Mouse (Mus musculus) stomach, embryonic 15.5 days (tissue): ENCODE data around the gene Ffar4. TPM values are rescaled to one million over a fixed set of nuclear protein-coding genes. Genes with fewer than 3 reads are reported as not detected.

ENCODE experiments used
- ATAC-seq: fragments of 200-750 bp; cut with Nextera tagmentation; 2 replicates; pipeline ENCODE4 v1.8.0; 2017; ENCODE audit warnings: low read depth, moderate number of reproducible peaks, moderate TSS enrichment; ENCODE audit not compliant: insufficient read depth, low FRiP score
- H3K27ac ChIP-seq: fragments of 300-500 bp; sonication (generic); 2 replicates; pipeline ENCODE4 v1.5.1; 2015; ENCODE audit warnings: mild to moderate bottlenecking, inconsistent platforms
- H3K27me3 ChIP-seq: fragments of 300-500 bp; sonication (generic); replicated peaks from 2 replicates; pipeline ENCODE4 v1.6.1; 2015; ENCODE audit warnings: inconsistent platforms
- H3K36me3 ChIP-seq: fragments of 300-500 bp; sonication (generic); 2 replicates; pipeline ENCODE4 v1.6.1; 2015; ENCODE audit warnings: inconsistent platforms
- H3K4me1 ChIP-seq: fragments of 300-500 bp; sonication (generic); 2 replicates; pipeline ENCODE4 v1.6.1; 2015; ENCODE audit warnings: inconsistent platforms
- H3K4me2 ChIP-seq: fragments of 300-500 bp; sonication (generic); 2 replicates; pipeline ENCODE4 v1.6.1; 2015; ENCODE audit warnings: mild to moderate bottlenecking, inconsistent platforms
- H3K4me3 ChIP-seq: fragments of 300-500 bp; sonication (generic); replicated peaks from 2 replicates; pipeline ENCODE4 v1.5.1; 2015; ENCODE audit warnings: inconsistent platforms
- H3K9ac ChIP-seq: fragments of 300-500 bp; sonication (generic); 2 replicates; pipeline ENCODE4 v1.6.1; 2015; ENCODE audit warnings: inconsistent platforms
- H3K9me3 ChIP-seq: fragments of 300-500 bp; sonication (generic); 2 replicates; pipeline ENCODE4 v1.6.1; 2016; ENCODE audit warnings: inconsistent platforms
- WGBS: fragments of 180-500 bp; shearing (Covaris S2); methylation state at CpG from one replicate; pipeline ENCODE4 v1.1.7; 2015; 5-methylcytosine and 5-hydroxymethylcytosine counted together
- polyA plus RNA-seq: library from polyadenylated mRNA; unstranded; fragments of >200 nt; fragmentation: Nextera tagmentation; extraction: Ambion mirVana; gene quantifications from 2 replicates; pipeline ENCODE4 v1.2.1, GENCODE M21; 2015

Gene Ffar4
- polyA plus RNA-seq, 1 experiment from 2014 or later: 7.0 TPM

- Histone ChIP-seq H3K27ac (no peak overlapping the region), H3K4me3 (no peak overlapping the region), H3K27me3 (no peaks in the 10 kb centered on the region), H3K4me2 (no peak overlapping the region), H3K4me1 (no peaks in the 10 kb centered on the region), H3K9me3 (no peaks in the 10 kb centered on the region), H3K9ac (no peak overlapping the region), H3K36me3 (peaks cover 20% of the 10 kb centered on the region)
- WGBS: 80% methylated on average over 11 of the region's 11 CpGs
- no peak for ATAC-seq
These were observed 21.8 kb upstream of the Ffar4 start for GRCm38 (mm10) chr19:38075051-38075450.

GRCm38 (mm10) chr19:38076251-38076650 is 20.6 kb upstream of the Ffar4 start:
- no peak overlapping the region for H3K4me3 ChIP-seq
- WGBS: 59% methylated on average over 2 of the region's 2 CpGs
- H3K9me3 ChIP-seq: no peaks in the 10 kb centered on the region
- H3K4me2 ChIP-seq: no peak overlapping the region
- no peaks in the 10 kb centered on the region for H3K27me3 ChIP-seq
- no peaks in the 10 kb centered on the region for H3K4me1 ChIP-seq
- H3K9ac ChIP-seq: no peak overlapping the region
- peaks cover 16% of the 10 kb centered on the region for H3K36me3 ChIP-seq
- H3K27ac ChIP-seq: no peak overlapping the region
- no peak for ATAC-seq

GRCm38 (mm10) chr19:38077851-38078540 is 18.9 kb upstream of the Ffar4 start:
- Histone ChIP-seq H3K4me1 (0 out of 2 replicates have a peak, but pooled peaks cover under 1% of the 10 kb centered on the region), H3K36me3 (peaks cover 6% of the 10 kb centered on the region), H3K4me2 (no peak overlapping the region), H3K4me3 (no peak overlapping the region), H3K27me3 (no peaks in the 10 kb centered on the region), H3K27ac (no peak overlapping the region), H3K9ac (no peak overlapping the region), H3K9me3 (no peaks in the 10 kb centered on the region)
- no peak for ATAC-seq
- WGBS: 49% methylated on average over 3 of the region's 3 CpGs

GRCm38 (mm10) chr19:38081361-38081760 is 15.5 kb upstream of the Ffar4 start:
- no peak overlapping the region for H3K9ac ChIP-seq
- no peaks in the 10 kb centered on the region for H3K36me3 ChIP-seq
- no peak overlapping the region for H3K4me3 ChIP-seq
- 59% methylated on average over 3 of the region's 3 CpGs for WGBS
- H3K27ac ChIP-seq: no peak overlapping the region
- H3K4me1 ChIP-seq: 0 out of 2 replicates have a peak, but pooled peaks cover 6% of the 10 kb centered on the region
- no peaks in the 10 kb centered on the region for H3K27me3 ChIP-seq
- no peak overlapping the region for H3K4me2 ChIP-seq
- H3K9me3 ChIP-seq: no peaks in the 10 kb centered on the region
- no peak for ATAC-seq

- H3K27ac ChIP-seq: peak overlapping the region; percentile 44
These were observed 13.8 kb upstream of the Ffar4 start for GRCm38 (mm10) chr19:38082931-38083525.

GRCm38 (mm10) chr19:38085841-38086240 is 11.0 kb upstream of the Ffar4 start:
- Histone ChIP-seq H3K36me3 (no peaks in the 10 kb centered on the region), H3K4me2 (no peak overlapping the region), H3K9ac (no peak overlapping the region), H3K27me3 (no peaks in the 10 kb centered on the region), H3K27ac (no peak overlapping the region), H3K4me3 (no peak overlapping the region), H3K9me3 (no peaks in the 10 kb centered on the region), H3K4me1 (peaks cover 12% of the 10 kb centered on the region; the same call in 1 of the 2 replicates)
- ATAC-seq: no peak
- 89% methylated on average over 4 of the region's 4 CpGs for WGBS

More at GRCm38 (mm10) chr19:38082931-38083525, 13.8 kb upstream of the Ffar4 start:
- no peak overlapping the region for H3K4me3 ChIP-seq
- peak; percentile 40 for ATAC-seq
- WGBS: 24% methylated on average over 5 of the region's 5 CpGs
- no peaks in the 10 kb centered on the region for H3K9me3 ChIP-seq
- no peaks in the 10 kb centered on the region for H3K27me3 ChIP-seq
- H3K36me3 ChIP-seq: no peaks in the 10 kb centered on the region
- no peak overlapping the region for H3K9ac ChIP-seq
- H3K4me1 ChIP-seq: peaks cover 12% of the 10 kb centered on the region; the same call in 1 of the 2 replicates
- no peak overlapping the region for H3K4me2 ChIP-seq

- H3K4me3 ChIP-seq: no peak overlapping the region
- H3K9ac ChIP-seq: no peak overlapping the region
- WGBS: 49% methylated on average over 11 of the region's 11 CpGs
- H3K4me2 ChIP-seq: no peak overlapping the region
- H3K9me3 ChIP-seq: no peaks in the 10 kb centered on the region
- no peaks in the 10 kb centered on the region for H3K36me3 ChIP-seq
- peaks cover 13% of the 10 kb centered on the region; the same call in 1 of the 2 replicates for H3K4me1 ChIP-seq
- peak; percentile 73 for ATAC-seq
- no peak overlapping the region for H3K27ac ChIP-seq
- no peaks in the 10 kb centered on the region for H3K27me3 ChIP-seq
These were observed 9.8 kb upstream of the Ffar4 start for GRCm38 (mm10) chr19:38086948-38087551.

- H3K4me3 ChIP-seq: no peak overlapping the region
- 0 out of 2 replicates have a peak, but pooled peaks cover 4% of the 10 kb centered on the region for H3K27me3 ChIP-seq
- no peak overlapping the region for H3K9ac ChIP-seq
- no peak overlapping the region for H3K27ac ChIP-seq
- H3K9me3 ChIP-seq: no peaks in the 10 kb centered on the region
- H3K4me1 ChIP-seq: peaks cover 8% of the 10 kb centered on the region; the same call in 1 of the 2 replicates
- WGBS: 74% methylated on average over 8 of the region's 8 CpGs
- ATAC-seq: no peak
- no peak overlapping the region for H3K4me2 ChIP-seq
- no peaks in the 10 kb centered on the region for H3K36me3 ChIP-seq
These were observed 7.5 kb upstream of the Ffar4 start for GRCm38 (mm10) chr19:38089358-38089757.

GRCm38 (mm10) chr19:38091512-38091985 is 5.3 kb upstream of the Ffar4 start:
- H3K9ac ChIP-seq: no peak overlapping the region
- ATAC-seq: peak; percentile 75; the same call in 1 of the 2 replicates
- H3K4me1 ChIP-seq: peaks cover 8% of the 10 kb centered on the region; the same call in 1 of the 2 replicates
- H3K9me3 ChIP-seq: no peaks in the 10 kb centered on the region
- peaks cover 11% of the 10 kb centered on the region; the same call in 1 of the 2 replicates for H3K27me3 ChIP-seq
- 41% methylated on average over 4 of the region's 4 CpGs for WGBS
- H3K4me3 ChIP-seq: no peak overlapping the region
- no peaks in the 10 kb centered on the region for H3K36me3 ChIP-seq
- no peak overlapping the region for H3K27ac ChIP-seq
- no peak overlapping the region for H3K4me2 ChIP-seq

GRCm38 (mm10) chr19:38096231-38096630 is 640 bp upstream of the Ffar4 start:
- Histone ChIP-seq H3K9me3 (no peaks in the 10 kb centered on the region), H3K4me1 (peaks cover 6% of the 10 kb centered on the region), H3K36me3 (no peaks in the 10 kb centered on the region), H3K27me3 (peaks cover 35% of the 10 kb centered on the region), H3K4me3 (no peak overlapping the region), H3K4me2 (no peak overlapping the region), H3K9ac (no peak overlapping the region), H3K27ac (no peak overlapping the region)
- ATAC-seq: no peak
- 19% methylated on average over 4 of the region's 4 CpGs for WGBS

- Histone ChIP-seq H3K4me3 (no peak overlapping the region), H3K9ac (no peak overlapping the region), H3K36me3 (no peaks in the 10 kb centered on the region), H3K4me1 (no peaks in the 10 kb centered on the region), H3K4me2 (no peak overlapping the region), H3K9me3 (no peaks in the 10 kb centered on the region), H3K27ac (no peak overlapping the region), H3K27me3 (no peaks in the 10 kb centered on the region)
- no peak for ATAC-seq
- WGBS: 88% methylated on average over 4 of the region's 4 CpGs
These were observed 11.0 kb downstream of the Ffar4 start for GRCm38 (mm10) chr19:38107871-38108270.
